Mouse (Mus musculus) thymus, postnatal 4 days (tissue): ENCODE measurements around the gene Ddx23.
A peak's percentile ranks its signal among the peaks of the same experiment; 100 is the strongest.

Experiments
- DNase-seq: peaks from one replicate; pipeline ENCODE4 v3.0.0; 2021

Gene Ddx23

GRCm38 (mm10) chr15:98674284-98674993 is 11.7 kb upstream of the Ddx23 start:
- no peak for DNase-seq

GRCm38 (mm10) chr15:98673732-98674131 is 11.0 kb upstream of the Ddx23 start:
- DNase-seq = no peak

GRCm38 (mm10) chr15:98672592-98672991 is 9.9 kb upstream of the Ddx23 start:
- DNase-seq = no peak

- DNase-seq = no peak
These were observed 1.6 kb upstream of the Ddx23 start for GRCm38 (mm10) chr15:98664042-98664907.

GRCm38 (mm10) chr15:98662198-98662566 is 512 bp downstream of the Ddx23 start:
- no peak for DNase-seq

GRCm38 (mm10) chr15:98656982-98657751 is 5.5 kb downstream of the Ddx23 start:
- no peak for DNase-seq

GRCm38 (mm10) chr15:98652174-98652573 is 10.5 kb downstream of the Ddx23 start:
- DNase-seq = no peak

GRCm38 (mm10) chr15:98651431-98651830 is 11.3 kb downstream of the Ddx23 start:
- DNase-seq = no peak

- DNase-seq = no peak
These were observed 14.6 kb downstream of the Ddx23 start for GRCm38 (mm10) chr15:98648071-98648470.

GRCm38 (mm10) chr15:98647308-98647707 is 15.4 kb downstream of the Ddx23 start:
- no peak for DNase-seq

GRCm38 (mm10) chr15:98646737-98647136 is 16.0 kb downstream of the Ddx23 start:
- no peak for DNase-seq

- no peak for DNase-seq
These were observed 17.4 kb downstream of the Ddx23 start for GRCm38 (mm10) chr15:98645057-98646026.

GRCm38 (mm10) chr15:98644406-98644805 is 18.3 kb downstream of the Ddx23 start:
- DNase-seq = no peak

GRCm38 (mm10) chr15:98640157-98640556 is 22.5 kb downstream of the Ddx23 start:
- no peak for DNase-seq

GRCm38 (mm10) chr15:98637155-98637554 is 25.5 kb downstream of the Ddx23 start:
- DNase-seq = no peak

- no peak for DNase-seq
These were observed 26.2 kb downstream of the Ddx23 start for GRCm38 (mm10) chr15:98636517-98636916.

- no peak for DNase-seq
These were observed 27.3 kb downstream of the Ddx23 start for GRCm38 (mm10) chr15:98635291-98635841.

- DNase-seq = peak; percentile 86
These were observed 28.1 kb downstream of the Ddx23 start for GRCm38 (mm10) chr15:98634541-98635081.

GRCm38 (mm10) chr15:98633822-98634470 is 28.7 kb downstream of the Ddx23 start:
- DNase-seq = peak; percentile 43

GRCm38 (mm10) chr15:98632921-98633320 is 29.8 kb downstream of the Ddx23 start:
- DNase-seq = no peak
